Mouse (Mus musculus) frontal cortex, adult 2 months (tissue): ENCODE data around the gene Cldn13. TPM values are rescaled to one million over a fixed set of nuclear protein-coding genes. Genes with fewer than 3 reads are reported as not detected.
"Not testable (repeated sequence)": the region's sequence is repeated elsewhere in the genome, so short reads cannot be mapped to it uniquely, and the experiment has no call there.

Experiments used
- DNase-seq, 2 experiments: peaks; one replicate each; pipeline ENCODE4 v3.0.0; 2022; ENCODE audit warnings: low spot score in 1 of 2; ENCODE audit errors: extremely low spot score in 1 of 2
- polyA plus RNA-seq: library from polyadenylated mRNA; depleted of rRNA; stranded (reverse); fragments of >200 nt; gene quantifications from 2 replicates; pipeline ENCODE4 v1.2.3, GENCODE M21; 2012

The Cldn13 gene
- polyA plus RNA-seq, 1 experiment: not detected

- no peak for DNase-seq
Measured at GRCm38 (mm10) chr5:134934666-134935065, 19.3 kb upstream of the Cldn13 start.

DNA sequence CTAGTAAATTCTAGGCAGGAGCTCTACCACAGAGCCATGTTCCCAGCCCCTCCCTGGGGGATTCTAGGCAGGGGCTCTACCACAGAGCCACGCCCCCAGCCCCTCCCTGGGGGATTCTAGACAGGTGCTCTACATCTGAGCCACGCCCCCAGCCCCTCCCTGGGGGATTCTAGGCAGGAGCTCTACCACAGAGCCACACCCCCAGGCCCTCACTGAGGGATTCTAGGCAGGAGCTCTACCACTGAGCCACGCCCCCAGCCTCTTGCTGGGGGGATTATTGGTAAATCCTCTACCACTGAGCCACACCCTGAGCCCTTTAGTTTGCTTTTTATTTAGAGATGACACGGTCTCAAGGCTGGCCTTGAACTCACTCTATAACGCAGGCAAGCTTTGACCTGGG is 18.4 kb upstream of the Cldn13 start:
- not testable (repeated sequence) for DNase-seq

- DNase-seq: no peak
Measured at GRCm38 (mm10) chr5:134933281-134933680, 18.0 kb upstream of the Cldn13 start.

GRCm38 (mm10) chr5:134932903-134933276 is 17.6 kb upstream of the Cldn13 start:
- DNase-seq: peak; percentile 7 to 68

- peak; percentile 77 to 81 for DNase-seq
Measured at GRCm38 (mm10) chr5:134932179-134932902, 17.0 kb upstream of the Cldn13 start, which contains the start of gene Mettl27. Gene Mettl27, plus strand, starts transcription at chr5:134932368.

- no peak for DNase-seq
Measured at GRCm38 (mm10) chr5:134929988-134930387, 14.7 kb upstream of the Cldn13 start.

GRCm38 (mm10) chr5:134926726-134927125 is 11.4 kb upstream of the Cldn13 start:
- DNase-seq: no peak

DNA sequence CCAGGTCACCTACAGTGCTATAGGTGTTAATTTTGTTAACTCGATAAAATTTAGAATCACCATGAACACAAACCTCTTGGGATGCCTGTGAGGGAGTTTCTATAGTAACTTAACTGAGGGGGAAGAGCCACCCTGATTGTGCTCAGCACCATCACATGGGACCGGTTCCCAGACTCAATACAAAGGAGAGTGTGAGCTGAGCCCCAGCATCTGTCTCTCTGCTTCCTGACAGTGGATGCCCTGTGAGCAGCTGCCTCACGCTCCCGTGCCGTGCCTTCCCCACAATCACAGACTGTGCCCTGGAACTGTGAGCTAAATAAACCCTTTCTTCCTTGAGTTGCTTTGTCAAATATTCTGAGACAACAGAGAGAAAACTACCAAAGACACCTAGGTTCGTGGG is 7.8 kb upstream of the Cldn13 start:
- DNase-seq: no peak

DNA sequence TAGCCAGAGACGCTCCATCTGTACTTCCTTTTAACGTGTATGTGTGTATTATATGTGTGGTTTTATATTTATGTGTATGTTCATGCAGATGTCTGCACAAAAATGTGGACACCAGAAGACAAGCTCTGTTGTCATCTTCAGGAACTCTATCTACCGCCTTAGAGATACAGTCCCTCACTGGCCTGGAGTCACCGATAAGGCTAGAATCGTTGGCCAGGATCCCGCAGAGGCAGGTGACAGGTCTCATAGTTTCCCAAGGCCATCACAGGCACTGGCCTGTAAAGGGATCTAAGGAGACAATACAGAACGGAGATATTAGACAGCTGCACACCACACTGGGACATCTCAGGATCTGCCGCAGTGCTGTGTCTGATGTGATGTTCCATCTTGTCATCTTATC is 5.8 kb upstream of the Cldn13 start:
- no peak for DNase-seq

DNA sequence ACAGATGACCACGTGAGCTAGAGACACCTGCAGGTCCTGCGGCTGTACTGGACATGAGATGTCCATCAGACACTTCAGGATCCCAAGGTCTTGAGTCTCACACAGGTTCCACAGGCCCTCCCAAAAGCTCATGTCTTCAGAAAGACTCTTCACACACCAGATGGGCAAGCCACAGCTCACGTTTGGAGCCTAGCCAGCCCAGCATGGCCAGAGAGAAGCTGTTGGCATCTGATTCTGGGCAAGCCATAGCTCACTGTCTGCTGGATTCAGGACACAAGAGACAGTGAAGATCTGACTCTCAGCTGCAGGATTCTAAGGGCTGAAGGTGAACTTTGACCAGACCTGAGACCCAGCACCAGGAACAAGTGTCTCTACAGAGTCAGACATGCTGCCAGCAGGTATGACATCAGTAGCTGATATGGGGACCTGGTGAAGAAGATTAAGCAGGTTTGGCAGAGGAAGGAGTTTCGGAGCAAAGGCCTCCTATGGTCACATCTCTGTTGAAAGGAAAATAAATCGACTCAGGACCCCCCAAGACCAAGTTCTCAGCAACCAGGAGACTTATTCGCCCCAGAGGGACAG is 4.9 kb upstream of the Cldn13 start:
- no peak for DNase-seq

GRCm38 (mm10) chr5:134919097-134919496 is 3.8 kb upstream of the Cldn13 start:
- DNase-seq: no peak

DNA sequence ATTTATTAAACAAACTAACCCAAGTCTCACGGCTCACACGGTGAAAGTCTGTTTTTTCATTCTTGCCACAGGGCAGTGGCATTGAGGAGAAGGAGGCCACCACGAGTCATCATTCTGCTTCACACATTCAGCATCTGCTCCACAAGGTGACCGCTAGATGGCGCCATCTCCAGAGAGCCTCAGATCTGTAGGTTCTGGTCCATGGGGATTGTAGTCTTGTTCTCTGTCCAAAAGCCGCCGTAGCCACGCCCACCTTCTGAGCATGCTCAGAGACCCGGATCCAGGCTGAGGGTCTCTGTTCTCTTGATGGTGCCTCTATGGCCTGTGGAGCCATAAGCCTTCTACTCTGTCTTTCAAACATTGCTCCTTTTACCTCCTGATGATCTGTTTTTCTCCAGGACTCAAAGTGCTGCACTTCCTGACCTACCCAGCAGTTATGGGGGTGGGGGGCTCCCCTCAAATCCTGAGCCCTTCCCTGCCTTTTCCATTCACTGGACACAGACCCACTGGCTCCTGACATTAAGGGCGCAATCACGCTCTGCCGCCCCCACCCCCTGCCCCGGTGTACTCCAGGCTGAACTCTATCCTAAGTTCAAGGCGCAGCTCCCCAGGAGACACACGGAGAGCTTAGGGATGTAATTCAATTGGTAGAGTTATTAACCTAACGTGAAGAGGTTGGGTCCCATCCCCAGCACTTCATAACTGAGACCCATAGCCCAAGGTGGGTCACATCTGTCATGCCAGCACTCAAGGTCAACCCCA is 2.9 kb upstream of the Cldn13 start:
- DNase-seq: peak in 1 of 2 experiments; percentile 59

DNA sequence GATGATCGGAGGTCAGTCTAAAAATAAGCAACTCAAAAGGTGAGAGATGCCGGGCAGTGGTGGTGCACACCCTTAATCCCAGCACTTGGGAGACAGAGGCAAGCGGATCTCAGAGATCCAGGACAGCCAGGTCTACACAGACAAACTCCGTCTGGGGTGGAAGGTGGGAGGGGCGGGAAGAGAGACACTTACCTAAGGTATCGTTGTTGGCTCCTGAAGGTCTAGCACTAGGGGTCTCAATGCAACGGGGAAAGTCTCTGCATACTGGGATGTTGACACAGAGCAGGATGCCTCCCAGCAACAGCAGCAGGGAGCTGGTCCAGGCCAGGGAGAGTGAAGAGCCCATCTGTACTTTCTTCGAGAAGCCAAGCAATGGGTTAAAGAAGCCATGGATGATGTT is 816 bp downstream of the Cldn13 start:
- no peak for DNase-seq

DNA sequence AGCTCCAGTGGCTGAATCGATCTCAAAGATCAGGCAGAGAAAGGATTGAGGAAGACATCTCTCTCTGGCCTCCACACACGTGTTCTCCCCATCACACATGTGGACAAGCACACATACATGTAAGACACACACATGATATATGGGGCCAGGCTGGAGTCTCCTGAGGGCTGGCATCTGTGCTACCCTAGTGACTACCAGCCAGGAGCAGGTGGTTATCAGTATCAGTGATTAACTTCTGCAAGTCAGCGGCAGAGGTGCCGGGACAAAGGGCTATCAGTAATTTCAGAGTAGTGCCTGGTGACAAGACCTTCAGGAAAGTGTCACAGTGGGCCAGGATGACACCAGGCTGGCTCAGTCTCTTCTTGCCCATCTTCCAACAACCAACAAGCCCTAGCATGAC is 1.6 kb downstream of the Cldn13 start:
- DNase-seq: no peak

GRCm38 (mm10) chr5:134913352-134913751 is 2.0 kb downstream of the Cldn13 start:
- DNase-seq: no peak

DNA sequence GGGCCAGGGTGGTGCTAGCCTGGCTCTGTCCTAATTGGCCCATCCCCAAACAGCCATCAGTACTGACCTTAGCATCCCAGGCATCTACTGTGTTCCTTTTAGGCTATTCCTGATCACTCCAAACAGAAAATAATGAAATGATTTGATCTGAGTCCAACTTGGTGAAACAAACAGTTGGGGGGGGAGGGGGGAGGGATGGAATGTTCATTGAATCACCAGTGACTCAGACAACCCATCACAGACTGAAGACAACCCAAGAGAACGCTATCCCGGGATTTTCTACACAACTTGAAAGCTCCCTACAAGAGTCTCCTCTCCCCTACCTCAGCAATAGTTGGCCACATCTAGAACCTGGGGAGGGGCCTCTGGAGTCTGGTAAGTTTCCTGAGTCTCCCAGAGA is 3.4 kb downstream of the Cldn13 start:
- no peak for DNase-seq

GRCm38 (mm10) chr5:134907135-134907534 is 8.2 kb downstream of the Cldn13 start:
- peak; percentile 85 to 99 for DNase-seq

GRCm38 (mm10) chr5:134906633-134907032 is 8.7 kb downstream of the Cldn13 start, which contains the start of gene Tmem270:
Gene Tmem270, minus strand, starts transcription at chr5:134906733.
- no peak for DNase-seq

- no peak for DNase-seq
Measured at GRCm38 (mm10) chr5:134901644-134902027, 13.7 kb downstream of the Cldn13 start.

DNA sequence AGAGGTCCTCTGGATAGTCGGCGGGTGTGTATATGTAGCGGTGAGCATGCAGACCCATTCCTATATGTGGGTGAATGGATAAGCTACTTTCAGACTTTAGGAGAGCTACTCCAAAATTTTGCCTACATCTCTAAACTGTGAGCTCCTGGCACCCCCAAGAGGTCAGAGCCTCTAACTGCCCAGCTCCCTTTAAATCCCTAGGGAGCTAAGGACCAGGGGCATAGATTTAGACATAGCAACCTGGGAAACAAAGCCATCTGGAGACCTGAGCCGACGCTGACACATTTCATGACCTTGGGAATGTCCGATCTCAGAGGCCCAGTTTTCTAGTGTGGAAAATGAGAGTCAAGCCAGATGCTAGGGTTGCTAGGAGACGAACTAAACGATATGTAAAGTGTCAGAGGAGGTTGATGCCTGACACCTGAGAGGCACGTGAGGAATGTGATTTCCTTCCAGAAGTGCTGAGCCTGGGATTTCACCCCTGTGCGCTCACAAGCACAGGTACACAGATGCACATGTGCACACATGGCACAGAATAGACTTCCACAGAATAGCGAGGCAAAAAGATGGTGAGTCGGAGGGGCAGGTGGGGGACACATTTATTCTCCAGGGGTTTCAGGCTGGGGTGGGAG is 14.2 kb downstream of the Cldn13 start:
- DNase-seq: peak in 1 of 2 experiments; percentile 57

DNA sequence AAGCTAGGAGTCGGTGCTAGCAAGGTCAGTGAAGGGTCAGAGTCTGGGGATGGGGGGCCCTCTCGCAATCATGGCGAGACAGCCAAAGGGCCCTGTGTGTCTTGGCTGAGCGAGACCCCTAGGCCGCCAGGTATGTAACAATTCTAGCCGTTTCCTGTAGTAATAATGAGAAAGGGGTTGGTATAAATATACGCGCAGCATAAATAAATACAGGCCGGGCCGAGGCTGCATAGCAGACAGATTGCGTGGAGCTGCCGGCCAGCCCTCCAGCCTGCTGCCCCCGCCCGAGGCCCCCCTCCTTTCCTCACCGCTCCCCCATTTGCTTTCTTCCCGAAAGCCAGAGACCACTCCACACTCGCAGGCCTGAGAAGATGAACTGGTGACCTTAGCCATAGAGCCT is 17.7 kb downstream of the Cldn13 start:
- DNase-seq: no peak
